Mouse (Mus musculus): ENCODE results near the gene Tsacc.
"Not testable (repeated sequence)": the region's sequence is repeated elsewhere in the genome, so short reads cannot be mapped to it uniquely, and the experiment has no call there.

DNA sequence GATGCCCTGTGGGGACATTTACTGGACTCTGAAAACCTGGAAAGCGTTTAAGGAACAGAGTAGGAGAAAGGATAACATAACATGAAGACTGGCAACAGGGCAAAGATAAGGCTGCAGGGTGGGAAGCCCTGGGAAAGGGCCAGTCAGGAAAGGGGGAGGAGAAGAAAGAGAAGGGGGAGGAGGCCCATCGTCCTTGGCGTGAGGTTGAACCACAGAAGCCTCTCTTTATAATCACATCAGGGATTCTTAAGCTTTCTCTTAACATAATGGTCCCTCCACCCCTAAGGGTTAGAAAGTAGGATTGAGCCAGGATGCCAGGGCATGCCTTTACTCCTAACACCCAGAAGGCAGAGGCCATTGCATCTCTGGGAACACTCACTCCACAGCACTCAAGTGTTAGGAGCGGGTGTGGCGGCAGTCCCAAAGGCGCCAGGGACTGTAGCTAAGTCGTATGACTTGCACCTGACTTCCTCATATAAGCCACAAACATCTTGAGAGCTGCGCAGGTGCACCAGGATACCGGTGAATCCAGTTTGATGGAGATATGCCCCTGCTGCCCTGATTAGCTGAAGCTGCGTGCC lies 8.6 kb downstream of the Tsacc start:
- TF ChIP-seq USF1 (IDR thresholded peaks at IDR 0.05; ENCODE audit: low read depth, low read length); POLR2A (IDR thresholded peaks at IDR 0.05; ENCODE audit: low read depth, low read length); EP300 (IDR thresholded peaks at IDR 0.05; ENCODE audit: low read length); BHLHE40 (IDR thresholded peaks at IDR 0.05; ENCODE audit: low read depth, low read length); CTCF (conservative IDR thresholded peaks at IDR 0.05 in 1 of 2, IDR thresholded peaks at IDR 0.05 in 1 of 2; ENCODE audit: low read depth in 2 of 2, low read length in 2 of 2); CHD1 (IDR thresholded peaks at IDR 0.05; ENCODE audit: low read depth, low read length); MAZ (IDR thresholded peaks at IDR 0.05; ENCODE audit: low read depth, low read length); CHD2 (IDR thresholded peaks at IDR 0.05; ENCODE audit: low read length): not testable (repeated sequence)
